In the genomic region with DNA sequence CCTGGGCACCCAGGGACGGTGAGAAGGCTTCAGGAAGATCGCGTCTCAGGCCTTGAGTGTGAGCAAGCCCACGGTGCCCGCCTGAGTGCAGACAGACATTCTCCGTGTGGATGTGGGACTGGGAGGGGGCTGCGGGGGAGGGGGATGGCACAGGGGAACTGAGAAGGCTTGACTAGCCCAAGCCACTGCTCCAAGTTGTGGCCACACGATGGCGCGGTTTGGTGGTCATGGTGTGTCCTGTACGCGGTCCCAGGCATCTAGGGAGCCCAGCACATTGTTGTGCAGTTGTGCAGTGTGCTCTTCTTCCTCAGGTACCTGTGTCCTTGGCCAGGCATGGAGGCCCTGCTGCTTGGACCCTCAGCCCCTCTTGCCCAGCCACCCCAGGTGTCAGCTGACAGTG, we compare ENCODE assay signal across 14 mouse cellular contexts. TPM values are rescaled to one million over a fixed set of nuclear protein-coding genes. Genes with fewer than 3 reads are reported as not detected.
DNase-seq lines count a peak whose midpoint lies in the region; TF ChIP-seq lines count a peak whose summit lies in the region.
"Had no signal": no experiment of that assay in that cellular context is flagged by ENCODE, and none has a peak within 500 bp of the region (broad histone marks: within the 10 kb centered on the region; RNA-seq: fewer than 3 reads in every experiment).

No protein-coding gene starts in this region.

- H3K27ac ChIP-seq in ES-Bruce4 (ENCODE audit: insufficient read depth, low read length): no peak overlapping the region
- no peak overlapping the region for H3K27ac ChIP-seq in cortical plate, adult 2 months (ENCODE audit: insufficient read depth, low read length)
- H3K27ac ChIP-seq in limb, embryonic 10.5 days: no peak overlapping the region
- H3K27ac ChIP-seq: heart, adult 2 months had no signal

- DNase-seq in kidney, postnatal 4 days: peak; percentile 55 to 60
- DNase-seq in kidney, postnatal 14 days: no peak
- DNase-seq in limb, embryonic 10.5 days (ENCODE audit: low spot score): peak; percentile 53
- DNase-seq in frontal cortex, postnatal 10 days (ENCODE audit: low spot score in 2 of 2): no peak
- no peak for DNase-seq in cerebellum, postnatal 25 days
- DNase-seq in layer of hippocampus, adult 8-10 months (ENCODE audit: low spot score in 2 of 2): no peak
- DNase-seq: heart, adult 2 months; heart, postnatal 4 days; kidney, postnatal 25 days; left cerebral cortex, postnatal 4 days; lung, postnatal 4 days; right cerebral cortex, postnatal 14 days had no signal

- TF ChIP-seq CTCF in ES-Bruce4 (IDR thresholded peaks at IDR 0.05; ENCODE audit: low read depth, low read length): peak; percentile 88
- 0 out of 2 replicates have a peak, but pooled peaks have one; percentile 19 for TF ChIP-seq CTCF in cortical plate, adult 2 months (IDR thresholded peaks at IDR 0.05; ENCODE audit: extremely low read depth, insufficient read depth, low read length)

- no peaks in the 10 kb centered on the region for H3K36me3 ChIP-seq in ES-Bruce4 (ENCODE audit: control insufficient read depth, insufficient read depth, low read length, poor library complexity, severe bottlenecking)
- peaks cover 15% of the 10 kb centered on the region for H3K36me3 ChIP-seq in limb, embryonic 10.5 days

- no peaks in the 10 kb centered on the region for H3K9me3 ChIP-seq in ES-Bruce4 (replicated peaks; ENCODE audit: control insufficient read depth, insufficient read depth, low read length, poor library complexity, severe bottlenecking)
- H3K9me3 ChIP-seq in limb, embryonic 10.5 days (replicated peaks): no peaks in the 10 kb centered on the region

- peak; percentile 52; the same call in 1 of the 2 replicates for TF ChIP-seq EP300 in ES-Bruce4 (IDR thresholded peaks at IDR 0.05; ENCODE audit: insufficient read depth, low read depth, low read length)

- no peaks in the 10 kb centered on the region for H3K27me3 ChIP-seq in ES-Bruce4 (ENCODE audit: control insufficient read depth, insufficient read depth, low read length, poor library complexity, severe bottlenecking)
- H3K27me3 ChIP-seq in limb, embryonic 10.5 days (ENCODE audit: low read depth, poor library complexity, severe bottlenecking): peaks cover 18% of the 10 kb centered on the region; the same call in 1 of the 2 replicates

- H3K4me1 ChIP-seq in ES-Bruce4 (ENCODE audit: control insufficient read depth, insufficient read depth, low read length): peaks cover 2% of the 10 kb centered on the region
- H3K4me1 ChIP-seq in cortical plate, adult 2 months (ENCODE audit: control insufficient read depth, insufficient read depth, low read length): no peaks in the 10 kb centered on the region
- H3K4me1 ChIP-seq in limb, embryonic 10.5 days: peaks cover 33% of the 10 kb centered on the region

- 41% methylated on average over 12 of the region's 12 CpGs for WGBS in limb, embryonic 10.5 days

- TF ChIP-seq POLR2A in ES-Bruce4 (IDR thresholded peaks at IDR 0.05; ENCODE audit: insufficient read depth, low read length): no peak
- TF ChIP-seq POLR2A in cortical plate, adult 2 months (IDR thresholded peaks at IDR 0.05; ENCODE audit: extremely low read depth, insufficient read depth, low read length): no peak

- H3K9ac ChIP-seq in ES-Bruce4 (ENCODE audit: low read depth, poor library complexity, severe bottlenecking): no peak overlapping the region

- H3K4me3 ChIP-seq in ES-Bruce4 (ENCODE audit: low read depth, low read length): peak overlapping the region; percentile 14; the same call in 1 of the 2 replicates
- H3K4me3 ChIP-seq in cortical plate, adult 2 months (ENCODE audit: insufficient read depth, low read length): no peak overlapping the region
- H3K4me3 ChIP-seq in limb, embryonic 10.5 days: no peak overlapping the region
- H3K4me3 ChIP-seq: heart, adult 2 months had no signal

RNA-seq across cellular contexts. Expression of gene Cabp7, which starts 12.4 kb away (rescaled TPM):
- polyA plus RNA-seq in ES-Bruce4 (2011; ENCODE audit: insufficient read depth, insufficient read length, low read depth, missing spikeins): 3.1 and 3.5 TPM in 2 replicates
- 29.8 and 54.4 TPM in 2 replicates for polyA plus RNA-seq in cortical plate, adult 2 months (2012; rRNA removed)
- polyA plus RNA-seq in limb, embryonic 10.5 days (2016; fragmentation: Nextera tagmentation; extraction: Ambion mirVana): 0.10 and 0.13 TPM in 2 replicates
- total RNA-seq in layer of hippocampus, adult 8-10 months (2022): 100 to 1,000 TPM; 253 to 297 (median 281) TPM
- total RNA-seq: heart, adult 2 months; heart, postnatal 4 days had no signal
- polyA plus RNA-seq: heart, adult 2 months had no signal

RNA-seq across cellular contexts. Expression of gene Zmat5, which starts 29.7 kb away (rescaled TPM):
- 15.3 and 19.3 TPM in 2 replicates for polyA plus RNA-seq in ES-Bruce4 (2011; ENCODE audit: insufficient read depth, insufficient read length, low read depth, missing spikeins)
- 48.1 and 52.6 TPM in 2 replicates for polyA plus RNA-seq in cortical plate, adult 2 months (2012; rRNA removed)
- 83.0 and 83.7 TPM in 2 replicates for polyA plus RNA-seq in limb, embryonic 10.5 days (2016; fragmentation: Nextera tagmentation; extraction: Ambion mirVana)
- total RNA-seq in layer of hippocampus, adult 8-10 months (2022): 10 to 100 TPM; 30.9 to 38.1 (median 34.9) TPM

RNA-seq across cellular contexts. Expression of gene Uqcr10, which starts 30.0 kb away (rescaled TPM):
- 245 and 325 TPM in 2 replicates for polyA plus RNA-seq in ES-Bruce4 (2011; ENCODE audit: insufficient read depth, insufficient read length, low read depth, missing spikeins)
- polyA plus RNA-seq in cortical plate, adult 2 months (2012; rRNA removed): 1,122 and 1,215 TPM in 2 replicates
- polyA plus RNA-seq in limb, embryonic 10.5 days (2016; fragmentation: Nextera tagmentation; extraction: Ambion mirVana): 672 and 718 TPM in 2 replicates
- 100 to 1,000 TPM; 342 to 372 (median 351) TPM for total RNA-seq in layer of hippocampus, adult 8-10 months (2022)

Comparison
In these comparisons a context has a peak if more than half of its experiments do, and no peak if none do; other contexts are left out.
1. DNase-seq: peak in kidney, postnatal 4 days (2 of 2) and limb, embryonic 10.5 days (single experiment); none in kidney, postnatal 14 days (single experiment), frontal cortex, postnatal 10 days (0 of 2), cerebellum, postnatal 25 days (0 of 2) and layer of hippocampus, adult 8-10 months (0 of 2).